In genomic region chr6:122318726-122319125, GRCm38 (mm10) we compare ENCODE assay signal across 28 mouse cellular contexts. TPM values are rescaled to one million over a fixed set of nuclear protein-coding genes. Genes with fewer than 3 reads are reported as not detected.
DNase-seq lines count a peak whose midpoint lies in the region; ATAC-seq and TF ChIP-seq lines count a peak whose summit lies in the region.
"Had no signal": no experiment of that assay in that cellular context is flagged by ENCODE, and none has a peak within 500 bp of the region (broad histone marks: within the 10 kb centered on the region; RNA-seq: fewer than 3 reads in every experiment).

No protein-coding gene starts in this region.

- TF ChIP-seq CTCF in kidney, adult 2 months (conservative IDR thresholded peaks at IDR 0.05; ENCODE audit: insufficient read depth, insufficient read length, low read depth, low read length), result no peak

- H3K4me1 ChIP-seq in kidney, adult 2 months (ENCODE audit: control insufficient read depth, insufficient read depth, low read length), result peaks cover 16% of the 10 kb centered on the region
- H3K4me1 ChIP-seq in kidney, embryonic 14.5 days (ENCODE audit: control insufficient read depth, insufficient read depth, low read length), result no peaks in the 10 kb centered on the region
- no peaks in the 10 kb centered on the region for H3K4me1 ChIP-seq in midbrain, embryonic 11.5 days (ENCODE audit: control insufficient read depth, insufficient read depth, low read length)
- H3K4me1 ChIP-seq in midbrain, embryonic 15.5 days, result no peaks in the 10 kb centered on the region
- H3K4me1 ChIP-seq: embryonic facial prominence, embryonic 13.5 days; embryonic facial prominence, embryonic 15.5 days; forebrain, embryonic 10.5 days; forebrain, embryonic 12.5 days had no signal

- H3K27ac ChIP-seq in kidney, adult 2 months (ENCODE audit: insufficient read depth, low read depth, low read length), result peak overlapping the region; percentile 68
- no peak overlapping the region for H3K27ac ChIP-seq in kidney, embryonic 14.5 days (ENCODE audit: low read depth, low read length)
- H3K27ac ChIP-seq in midbrain, embryonic 11.5 days (ENCODE audit: low read depth, low read length), result no peak overlapping the region
- no peak overlapping the region for H3K27ac ChIP-seq in midbrain, embryonic 15.5 days
- H3K27ac ChIP-seq: embryonic facial prominence, embryonic 13.5 days; embryonic facial prominence, embryonic 15.5 days; forebrain, embryonic 10.5 days; forebrain, embryonic 12.5 days had no signal

- peaks cover 13% of the 10 kb centered on the region; the same call in 1 of the 2 replicates for H3K36me3 ChIP-seq in kidney, adult 2 months (ENCODE audit: control insufficient read depth, insufficient read depth, low read length)
- H3K36me3 ChIP-seq in kidney, embryonic 14.5 days (ENCODE audit: control insufficient read depth, insufficient read depth, low read length), result peaks cover 89% of the 10 kb centered on the region
- H3K36me3 ChIP-seq in midbrain, embryonic 11.5 days (ENCODE audit: control insufficient read depth, insufficient read depth, low read length), result peaks cover 32% of the 10 kb centered on the region
- peaks cover 83% of the 10 kb centered on the region for H3K36me3 ChIP-seq in midbrain, embryonic 15.5 days (replicated peaks)

- H3K9me3 ChIP-seq in kidney, embryonic 14.5 days (ENCODE audit: control insufficient read depth, low read length), result no peaks in the 10 kb centered on the region
- H3K9me3 ChIP-seq in midbrain, embryonic 11.5 days (ENCODE audit: control insufficient read depth, low read length), result no peaks in the 10 kb centered on the region
- H3K9me3 ChIP-seq in midbrain, embryonic 15.5 days, result no peaks in the 10 kb centered on the region
- H3K9me3 ChIP-seq: embryonic facial prominence, embryonic 13.5 days; embryonic facial prominence, embryonic 15.5 days; forebrain, embryonic 10.5 days; forebrain, embryonic 12.5 days; G1E had no signal

- TF ChIP-seq POLR2A in kidney, adult 2 months (IDR thresholded peaks at IDR 0.05; ENCODE audit: low read depth, low read length), result no peak

- H3K9ac ChIP-seq in kidney, embryonic 14.5 days (ENCODE audit: low read depth, low read length), result no peak overlapping the region
- no peak overlapping the region for H3K9ac ChIP-seq in midbrain, embryonic 11.5 days (ENCODE audit: low read length)
- H3K9ac ChIP-seq in midbrain, embryonic 15.5 days, result no peak overlapping the region
- H3K9ac ChIP-seq: embryonic facial prominence, embryonic 13.5 days; embryonic facial prominence, embryonic 15.5 days; forebrain, embryonic 12.5 days had no signal

- no peak for ATAC-seq in kidney, embryonic 14.5 days (ENCODE audit: low FRiP score, low TSS enrichment)
- ATAC-seq in midbrain, embryonic 11.5 days (ENCODE audit: low FRiP score), result no peak
- no peak for ATAC-seq in midbrain, embryonic 15.5 days (replicated peaks)
- ATAC-seq: activated CD4-positive, CD25-positive, alpha-beta regulatory T cell, adult 4 months; forebrain, embryonic 14.5 days; forebrain, embryonic 16.5 days; Patski had no signal

- WGBS in kidney, adult 2 months, result 58% methylated on average over 1 of the region's 1 CpGs
- WGBS in kidney, embryonic 14.5 days, result 92% methylated on average over 1 of the region's 1 CpGs
- 94% methylated on average over 1 of the region's 1 CpGs for WGBS in midbrain, embryonic 11.5 days
- WGBS in midbrain, embryonic 15.5 days, result 98% methylated on average over 1 of the region's 1 CpGs

- DNase-seq in kidney, adult 2 months, result peak; percentile 72
- peak; percentile 80 for DNase-seq in midbrain, embryonic 11.5 days (ENCODE audit: low spot score, missing footprints)
- no peak for DNase-seq in adrenal gland, postnatal 25 days
- DNase-seq: adrenal gland, adult 8-10 months; adrenal gland, postnatal 14 days; cerebellum, adult 11 months; cerebellum, adult 18-20 months; cerebellum, adult 8-10 months; cerebellum, adult 9-11 months; cerebellum, postnatal 14 days; cerebellum, postnatal 36 days; embryo, embryonic 11 days had no signal

- no peak overlapping the region for H3K4me3 ChIP-seq in kidney, adult 2 months (ENCODE audit: insufficient read depth, low read depth, low read length)
- no peak overlapping the region for H3K4me3 ChIP-seq in kidney, embryonic 14.5 days (ENCODE audit: low read length)
- H3K4me3 ChIP-seq in midbrain, embryonic 11.5 days (ENCODE audit: low read depth, low read length), result no peak overlapping the region
- no peak overlapping the region for H3K4me3 ChIP-seq in midbrain, embryonic 15.5 days
- H3K4me3 ChIP-seq: embryonic facial prominence, embryonic 13.5 days; embryonic facial prominence, embryonic 15.5 days; erythroblast, embryonic 14.5 days; forebrain, embryonic 10.5 days; forebrain, embryonic 12.5 days had no signal

- no peak overlapping the region for H3K4me2 ChIP-seq in kidney, embryonic 14.5 days (replicated peaks; ENCODE audit: low read depth, low read length)
- H3K4me2 ChIP-seq in midbrain, embryonic 11.5 days, result no peak overlapping the region
- H3K4me2 ChIP-seq in midbrain, embryonic 15.5 days, result no peak overlapping the region
- H3K4me2 ChIP-seq: embryonic facial prominence, embryonic 13.5 days; embryonic facial prominence, embryonic 15.5 days; forebrain, embryonic 12.5 days had no signal

- H3K27me3 ChIP-seq in kidney, adult 2 months (replicated peaks; ENCODE audit: control insufficient read depth, insufficient read depth, low read length), result no peaks in the 10 kb centered on the region
- H3K27me3 ChIP-seq in kidney, embryonic 14.5 days (ENCODE audit: control insufficient read depth, insufficient read depth, low read length), result no peaks in the 10 kb centered on the region
- H3K27me3 ChIP-seq in midbrain, embryonic 11.5 days (ENCODE audit: control insufficient read depth, insufficient read depth, low read length), result no peaks in the 10 kb centered on the region
- no peaks in the 10 kb centered on the region for H3K27me3 ChIP-seq in midbrain, embryonic 15.5 days (replicated peaks)
- H3K27me3 ChIP-seq: embryonic facial prominence, embryonic 13.5 days; embryonic facial prominence, embryonic 15.5 days; forebrain, embryonic 12.5 days; Patski had no signal

RNA-seq across cellular contexts. Expression of gene M6pr, which starts 10.2 kb away (rescaled TPM):
- polyA plus RNA-seq in kidney, adult 2 months (2012; rRNA removed), result 94.4 and 107 TPM in 2 replicates
- polyA plus RNA-seq in kidney, embryonic 14.5 days (2014; fragmentation: Nextera tagmentation; extraction: Ambion mirVana), result 67.7 and 110 TPM in 2 replicates
- 89.9 and 92.4 TPM in 2 replicates for polyA plus RNA-seq in midbrain, embryonic 11.5 days (2014; fragmentation: Nextera tagmentation; extraction: Ambion mirVana)
- polyA plus RNA-seq in midbrain, embryonic 15.5 days (2015; fragmentation: Nextera tagmentation; extraction: Ambion mirVana), result 49.6 and 53.4 TPM in 2 replicates
- total RNA-seq in adrenal gland, postnatal 25 days (2021), result 159 and 168 TPM in 2 replicates

RNA-seq across cellular contexts. Expression of gene Phc1, which starts 21.6 kb away (rescaled TPM):
- polyA plus RNA-seq in kidney, adult 2 months (2012; rRNA removed), result 27.4 and 39.1 TPM in 2 replicates
- polyA plus RNA-seq in kidney, embryonic 14.5 days (2014; fragmentation: Nextera tagmentation; extraction: Ambion mirVana), result 22.4 and 29.4 TPM in 2 replicates
- 30.7 and 34.7 TPM in 2 replicates for polyA plus RNA-seq in midbrain, embryonic 11.5 days (2014; fragmentation: Nextera tagmentation; extraction: Ambion mirVana)
- polyA plus RNA-seq in midbrain, embryonic 15.5 days (2015; fragmentation: Nextera tagmentation; extraction: Ambion mirVana), result 36.1 and 38.6 TPM in 2 replicates
- 17.9 and 29.8 TPM in 2 replicates for total RNA-seq in adrenal gland, postnatal 25 days (2021)

RNA-seq across cellular contexts. Expression of gene Klrg1, which starts 36.0 kb away (rescaled TPM):
- 0.08 TPM in 1 of 2 replicates, not detected in the other for polyA plus RNA-seq in kidney, adult 2 months (2012; rRNA removed)
- not detected in 2 replicates for polyA plus RNA-seq in kidney, embryonic 14.5 days (2014; fragmentation: Nextera tagmentation; extraction: Ambion mirVana)
- 0.11 and 0.31 TPM in 2 replicates for polyA plus RNA-seq in midbrain, embryonic 11.5 days (2014; fragmentation: Nextera tagmentation; extraction: Ambion mirVana)
- 1.3 and 1.4 TPM in 2 replicates for polyA plus RNA-seq in midbrain, embryonic 15.5 days (2015; fragmentation: Nextera tagmentation; extraction: Ambion mirVana)
- not detected in 2 replicates for total RNA-seq in adrenal gland, postnatal 25 days (2021)
- total RNA-seq: adrenal gland, postnatal 14 days; adrenal gland, postnatal 4 days; common myeloid progenitor, adult 5-6 weeks had no signal
- polyA plus RNA-seq: C2C12; embryonic facial prominence, embryonic 11.5 days; embryonic facial prominence, embryonic 13.5 days; embryonic facial prominence, embryonic 15.5 days; erythroblast, embryonic 14.5 days; forebrain, embryonic 10.5 days; Patski had no signal
